Mouse (Mus musculus): ENCODE measurements around the gene Dgke. TPM values are rescaled to one million over a fixed set of nuclear protein-coding genes. Genes with fewer than 3 reads are reported as not detected.
"Not testable (repeated sequence)": the region's sequence is repeated elsewhere in the genome, so short reads cannot be mapped to it uniquely, and the experiment has no call there.

The Dgke gene
- polyA plus RNA-seq, 1 experiment from 2014 or later = 0.68 TPM

DNA sequence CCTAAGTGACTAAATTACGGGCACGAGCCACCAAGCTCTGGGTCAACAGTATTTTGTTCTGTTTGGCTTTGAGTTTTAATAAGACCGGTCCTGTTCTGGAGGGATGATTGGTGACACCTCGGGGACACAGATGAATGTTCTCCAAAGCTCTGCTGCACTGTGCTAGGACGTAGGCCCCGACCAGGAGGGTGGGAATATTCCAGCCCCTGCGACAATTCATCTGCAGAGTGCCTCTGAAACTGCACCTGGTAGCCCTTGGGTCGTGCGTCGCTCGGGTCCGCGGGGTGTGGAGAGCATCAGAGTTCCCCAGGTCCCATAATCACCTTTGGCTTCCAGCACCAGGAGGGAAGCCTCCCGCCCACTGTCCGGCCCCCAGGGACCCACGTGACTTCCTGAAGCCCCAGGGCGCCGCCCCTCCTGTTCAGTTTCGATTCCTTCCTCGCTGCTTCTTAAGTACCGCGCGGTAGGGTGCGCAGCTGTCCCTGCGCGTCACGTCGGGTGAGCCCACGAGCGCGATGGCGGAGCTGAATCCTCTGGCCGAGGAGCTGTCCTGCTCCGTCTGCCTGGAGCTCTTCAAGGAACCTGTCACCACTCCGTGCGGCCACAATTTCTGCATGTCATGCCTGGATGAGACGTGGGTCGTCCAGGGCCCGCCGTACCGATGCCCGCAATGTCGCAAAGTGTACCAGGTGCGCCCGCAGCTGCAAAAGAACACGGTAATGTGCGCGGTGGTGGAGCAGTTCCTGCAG, 67.5 kb downstream of the Dgke start, which contains the start of gene Trim25:
Gene Trim25 (plus strand): TSS at position 403 of the 749 bp plus-strand sequence.
- Histone ChIP-seq H3K4me3 (ENCODE audit: low read depth, low read length) (peak within 1 kb of the TSS; percentile 88), H3K27me3 (ENCODE audit: control insufficient read depth, insufficient read depth, low read depth, low read length) (no peaks in the 10 kb centered on the region), H3K27ac (ENCODE audit: low read length) (peak within 1 kb of the TSS; percentile 87), H3K9ac (ENCODE audit: low read depth, low read length) (peak within 1 kb of the TSS; percentile 92), H3K4me1 (ENCODE audit: control insufficient read depth, low read depth, low read length) (peaks cover 33% of the 10 kb centered on the region), H3K9me3 (replicated peaks; ENCODE audit: control insufficient read depth, low read length) (no peaks in the 10 kb centered on the region), H3K4me2 (ENCODE audit: low read depth, low read length) (peak within 1 kb of the TSS; percentile 92), H3K36me3 (ENCODE audit: control insufficient read depth, insufficient read depth) (no peaks in the 10 kb centered on the region)
- ATAC-seq (ENCODE audit: low read depth) = peak; percentile 94
- under 1% methylated on average over 48 of the region's 48 CpGs for WGBS (ENCODE audit: insufficient replicate concordance)

DNA sequence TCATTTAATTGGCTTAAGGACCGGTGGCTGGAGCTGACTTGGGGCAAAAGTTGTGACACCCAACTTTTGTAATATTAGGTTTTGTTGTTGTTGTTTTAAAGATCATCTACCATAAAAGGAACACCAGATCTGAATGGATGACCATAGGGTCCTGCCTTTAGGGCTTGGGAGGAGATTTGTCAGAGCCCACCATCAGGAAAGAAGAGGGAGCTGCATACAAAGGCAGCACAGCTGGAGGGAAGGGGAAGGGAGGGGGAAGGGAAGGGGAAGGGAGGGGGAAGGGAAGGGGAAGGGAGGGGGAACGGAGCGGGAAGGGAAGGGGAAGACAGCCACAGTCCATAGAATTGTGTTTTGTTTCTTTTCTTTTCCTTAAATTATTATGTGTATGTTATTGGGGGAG, 68.2 kb downstream of the Dgke start:
- Histone ChIP-seq H3K9ac (ENCODE audit: low read depth, low read length) (no peak overlapping the region), H3K27ac (ENCODE audit: low read length) (peak overlapping the region; percentile 77), H3K4me1 (ENCODE audit: control insufficient read depth, low read depth, low read length) (peaks cover 27% of the 10 kb centered on the region), H3K4me3 (ENCODE audit: low read depth, low read length) (peak overlapping the region; percentile 88), H3K27me3 (ENCODE audit: control insufficient read depth, insufficient read depth, low read depth, low read length) (no peaks in the 10 kb centered on the region), H3K4me2 (ENCODE audit: low read depth, low read length) (peak overlapping the region; percentile 92), H3K36me3 (ENCODE audit: control insufficient read depth, insufficient read depth) (no peaks in the 10 kb centered on the region), H3K9me3 (replicated peaks; ENCODE audit: control insufficient read depth, low read length) (no peaks in the 10 kb centered on the region)
- 22% methylated on average over 3 of the region's 3 CpGs for WGBS (ENCODE audit: insufficient replicate concordance)
- ATAC-seq (ENCODE audit: low read depth) = no peak

DNA sequence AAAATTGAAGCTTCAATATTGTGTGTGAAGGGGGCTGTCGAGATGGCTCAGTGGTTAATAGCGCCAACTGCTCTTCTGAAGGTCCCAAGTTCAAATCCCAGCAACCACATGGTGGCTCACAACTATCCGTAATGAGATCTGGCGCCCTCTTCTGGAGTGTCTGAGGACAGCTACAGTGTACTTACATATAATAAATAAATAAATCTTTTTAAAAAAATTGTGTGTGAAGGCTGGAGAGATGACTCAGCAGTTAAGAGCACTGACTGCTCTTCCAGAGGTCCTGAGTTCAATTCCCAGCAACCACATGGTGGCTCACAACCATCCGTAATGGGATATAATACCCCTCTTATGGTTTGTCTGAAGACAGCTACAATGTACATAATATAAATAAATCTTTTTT, 69.3 kb downstream of the Dgke start:
- WGBS (ENCODE audit: insufficient replicate concordance) = 55% methylated on average over 5 of the region's 5 CpGs
- not testable (repeated sequence) for H3K4me3 ChIP-seq (ENCODE audit: low read depth, low read length); H3K36me3 ChIP-seq (ENCODE audit: control insufficient read depth, insufficient read depth); ATAC-seq (ENCODE audit: low read depth); H3K27ac ChIP-seq (ENCODE audit: low read length); H3K4me2 ChIP-seq (ENCODE audit: low read depth, low read length); H3K27me3 ChIP-seq (ENCODE audit: control insufficient read depth, insufficient read depth, low read depth, low read length); H3K9ac ChIP-seq (ENCODE audit: low read depth, low read length); H3K9me3 ChIP-seq (replicated peaks; ENCODE audit: control insufficient read depth, low read length)
- peaks cover 22% of the 10 kb centered on the region for H3K4me1 ChIP-seq (ENCODE audit: control insufficient read depth, low read depth, low read length)

DNA sequence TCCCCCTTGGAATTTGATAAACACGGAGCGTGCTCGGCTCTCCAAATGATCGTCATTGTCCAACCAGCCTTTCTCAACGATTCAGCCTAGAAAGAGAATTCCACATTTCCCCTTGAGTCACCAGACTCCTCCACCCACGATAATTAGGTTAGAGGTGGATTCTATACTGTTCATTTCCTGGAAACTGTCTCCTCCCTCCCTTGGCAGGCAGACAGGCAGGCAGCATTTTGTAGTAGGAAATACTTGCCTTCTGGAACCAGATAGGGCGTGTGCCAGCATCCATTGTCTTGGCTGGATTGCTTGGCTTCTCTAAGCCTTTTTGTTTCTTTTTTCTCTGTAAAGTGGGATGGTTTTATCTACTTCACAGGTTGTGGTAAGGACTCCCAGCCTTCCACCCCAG, 70.2 kb downstream of the Dgke start:
- Histone ChIP-seq H3K4me1 (ENCODE audit: control insufficient read depth, low read depth, low read length) (peaks cover 17% of the 10 kb centered on the region), H3K9ac (ENCODE audit: low read depth, low read length) (no peak overlapping the region), H3K27ac (ENCODE audit: low read length) (no peak overlapping the region), H3K4me3 (ENCODE audit: low read depth, low read length) (no peak overlapping the region), H3K27me3 (ENCODE audit: control insufficient read depth, insufficient read depth, low read depth, low read length) (no peaks in the 10 kb centered on the region), H3K4me2 (ENCODE audit: low read depth, low read length) (no peak overlapping the region), H3K36me3 (ENCODE audit: control insufficient read depth, insufficient read depth) (no peaks in the 10 kb centered on the region), H3K9me3 (replicated peaks; ENCODE audit: control insufficient read depth, low read length) (no peaks in the 10 kb centered on the region)
- no peak for ATAC-seq (ENCODE audit: low read depth)
- 45% methylated on average over 7 of the region's 7 CpGs for WGBS (ENCODE audit: insufficient replicate concordance)

DNA sequence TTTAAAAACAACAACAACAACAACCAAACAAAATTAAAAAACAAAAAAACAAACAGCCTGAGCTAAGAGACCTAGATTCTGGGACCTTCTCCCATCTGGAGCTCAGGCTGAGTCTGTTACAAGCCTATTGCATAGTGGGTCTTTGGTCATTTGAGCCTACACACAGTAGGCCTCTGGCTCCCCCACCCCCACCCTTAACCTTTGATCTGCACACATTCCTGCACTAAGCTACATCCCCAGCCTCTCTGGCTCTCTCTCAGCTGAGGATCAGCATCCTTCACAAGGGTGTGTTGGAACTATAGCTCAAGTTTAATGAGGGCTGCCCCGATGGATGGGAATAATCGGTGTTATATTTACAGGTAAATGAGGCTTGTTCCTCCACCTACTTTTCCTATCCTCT, 71.0 kb downstream of the Dgke start:
- H3K4me1 ChIP-seq (ENCODE audit: control insufficient read depth, low read depth, low read length) = peaks cover 11% of the 10 kb centered on the region
- no peaks in the 10 kb centered on the region for H3K36me3 ChIP-seq (ENCODE audit: control insufficient read depth, insufficient read depth)
- no peak for ATAC-seq (ENCODE audit: low read depth)
- no peak overlapping the region for H3K4me2 ChIP-seq (ENCODE audit: low read depth, low read length)
- H3K9me3 ChIP-seq (replicated peaks; ENCODE audit: control insufficient read depth, low read length) = no peaks in the 10 kb centered on the region
- H3K27me3 ChIP-seq (ENCODE audit: control insufficient read depth, insufficient read depth, low read depth, low read length) = no peaks in the 10 kb centered on the region
- no peak overlapping the region for H3K27ac ChIP-seq (ENCODE audit: low read length)
- H3K9ac ChIP-seq (ENCODE audit: low read depth, low read length) = no peak overlapping the region
- no peak overlapping the region for H3K4me3 ChIP-seq (ENCODE audit: low read depth, low read length)
- WGBS (ENCODE audit: insufficient replicate concordance) = 82% methylated on average over 2 of the region's 2 CpGs

DNA sequence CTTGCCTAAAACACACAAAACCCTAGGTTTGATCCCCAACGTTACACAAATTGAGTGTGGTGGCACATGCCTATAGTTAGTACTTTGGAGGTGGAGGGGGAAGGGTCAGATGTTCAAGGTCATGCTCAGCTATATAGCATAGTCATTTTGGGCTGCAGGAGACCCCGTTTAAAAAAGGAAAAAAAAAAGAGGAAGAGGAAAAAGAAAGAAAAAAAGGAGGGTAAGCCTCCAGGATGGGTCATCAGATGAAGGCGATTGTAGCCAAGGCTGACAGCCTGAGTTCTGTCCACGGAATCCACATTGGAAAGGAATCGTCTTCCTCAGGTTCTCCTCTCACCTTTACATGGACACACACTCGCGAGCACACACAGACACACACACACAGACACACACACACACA, 72.2 kb downstream of the Dgke start:
- 56% methylated on average over 7 of the region's 7 CpGs for WGBS (ENCODE audit: insufficient replicate concordance)
- H3K9me3 ChIP-seq (replicated peaks; ENCODE audit: control insufficient read depth, low read length) = no peaks in the 10 kb centered on the region
- H3K27ac ChIP-seq (ENCODE audit: low read length) = no peak overlapping the region

DNA sequence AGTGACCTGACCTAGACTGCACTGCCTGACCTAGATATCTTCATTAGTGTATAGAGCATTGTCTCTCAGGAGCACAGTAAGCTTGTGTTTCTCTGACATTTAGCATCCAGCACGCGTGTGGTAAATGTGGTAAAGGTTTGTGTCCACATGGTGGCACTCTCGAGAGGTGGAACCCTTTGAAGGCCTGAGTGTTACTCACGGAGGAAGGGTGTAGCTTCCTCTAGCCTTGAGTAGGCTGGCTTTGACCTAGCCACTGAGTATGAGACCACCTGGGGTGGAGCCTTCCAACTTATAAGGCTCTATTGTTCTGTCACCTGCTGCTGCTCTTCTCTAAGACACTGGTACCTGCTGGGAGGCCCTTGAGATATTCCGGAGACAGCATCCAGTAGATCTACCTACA, 73.0 kb downstream of the Dgke start:
- peaks cover 5% of the 10 kb centered on the region for H3K4me1 ChIP-seq (ENCODE audit: control insufficient read depth, low read depth, low read length)
- no peak overlapping the region for H3K4me2 ChIP-seq (ENCODE audit: low read depth, low read length)
- H3K36me3 ChIP-seq (ENCODE audit: control insufficient read depth, insufficient read depth) = no peaks in the 10 kb centered on the region
- H3K27me3 ChIP-seq (ENCODE audit: control insufficient read depth, insufficient read depth, low read depth, low read length) = no peaks in the 10 kb centered on the region
- no peak overlapping the region for H3K4me3 ChIP-seq (ENCODE audit: low read depth, low read length)
- ATAC-seq (ENCODE audit: low read depth) = peak; percentile 35; the same call in 1 of the 2 replicates
- H3K27ac ChIP-seq (ENCODE audit: low read length) = no peak overlapping the region
- 14% methylated on average over 5 of the region's 5 CpGs for WGBS (ENCODE audit: insufficient replicate concordance)
- H3K9ac ChIP-seq (ENCODE audit: low read depth, low read length) = no peak overlapping the region
- H3K9me3 ChIP-seq (replicated peaks; ENCODE audit: control insufficient read depth, low read length) = no peaks in the 10 kb centered on the region

More for the DNA sequence above, 72.2 kb downstream of the Dgke start:
- H3K27me3 ChIP-seq (ENCODE audit: control insufficient read depth, insufficient read depth, low read depth, low read length) = no peaks in the 10 kb centered on the region
- no peak for ATAC-seq (ENCODE audit: low read depth)
- no peak overlapping the region for H3K4me2 ChIP-seq (ENCODE audit: low read depth, low read length)
- no peaks in the 10 kb centered on the region for H3K36me3 ChIP-seq (ENCODE audit: control insufficient read depth, insufficient read depth)
- H3K4me3 ChIP-seq (ENCODE audit: low read depth, low read length) = no peak overlapping the region
- H3K4me1 ChIP-seq (ENCODE audit: control insufficient read depth, low read depth, low read length) = peaks cover 9% of the 10 kb centered on the region
- H3K9ac ChIP-seq (ENCODE audit: low read depth, low read length) = no peak overlapping the region

DNA sequence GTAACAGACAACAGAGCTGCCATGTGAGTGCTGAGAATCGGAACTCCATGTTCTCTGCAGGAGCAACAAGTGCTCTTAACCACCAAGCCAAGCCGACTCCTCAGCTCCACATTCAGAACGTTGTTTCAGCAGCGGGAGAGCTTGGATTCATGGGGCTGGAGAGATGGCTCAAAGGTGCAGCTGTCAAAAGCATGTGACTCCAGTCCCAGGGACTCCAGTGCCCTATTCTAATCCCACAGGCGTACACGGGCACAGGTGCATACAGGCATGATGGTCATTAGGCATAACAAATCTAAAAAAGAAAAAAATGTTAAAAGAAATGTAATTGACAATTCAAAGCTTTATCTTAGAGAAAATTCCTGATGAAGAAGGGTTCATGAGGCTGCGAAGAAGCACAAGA, 73.5 kb downstream of the Dgke start:
- Histone ChIP-seq H3K4me3 (ENCODE audit: low read depth, low read length) (no peak overlapping the region), H3K9me3 (replicated peaks; ENCODE audit: control insufficient read depth, low read length) (no peaks in the 10 kb centered on the region), H3K27me3 (ENCODE audit: control insufficient read depth, insufficient read depth, low read depth, low read length) (no peaks in the 10 kb centered on the region), H3K36me3 (ENCODE audit: control insufficient read depth, insufficient read depth) (no peaks in the 10 kb centered on the region), H3K9ac (ENCODE audit: low read depth, low read length) (no peak overlapping the region), H3K4me2 (ENCODE audit: low read depth, low read length) (no peak overlapping the region), H3K4me1 (ENCODE audit: control insufficient read depth, low read depth, low read length) (peaks cover 2% of the 10 kb centered on the region), H3K27ac (ENCODE audit: low read length) (no peak overlapping the region)
- ATAC-seq (ENCODE audit: low read depth) = no peak
- WGBS (ENCODE audit: insufficient replicate concordance) = 47% methylated on average over 7 of the region's 7 CpGs

DNA sequence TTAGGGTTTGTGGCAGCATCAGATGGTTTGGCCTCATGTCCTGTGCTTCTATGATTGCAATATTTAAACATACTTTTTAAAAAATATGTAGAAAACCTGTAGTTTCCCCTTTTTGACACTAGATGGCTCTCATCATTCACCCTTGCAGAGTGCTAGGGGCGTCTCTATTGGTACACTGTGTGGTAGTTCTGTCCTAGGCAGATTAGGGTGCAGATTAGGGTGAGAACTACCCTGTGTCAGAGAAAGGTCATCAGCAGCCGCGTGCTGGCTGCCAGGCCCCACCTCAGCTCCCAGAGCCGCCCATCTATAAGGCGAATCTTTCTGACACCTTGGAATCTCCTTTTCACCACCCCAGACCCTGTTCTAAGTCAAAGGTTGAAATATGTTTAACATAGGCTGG, 77.1 kb downstream of the Dgke start:
- H3K4me3 ChIP-seq (ENCODE audit: low read depth, low read length) = no peak overlapping the region
- H3K27ac ChIP-seq (ENCODE audit: low read length) = no peak overlapping the region
- H3K9me3 ChIP-seq (replicated peaks; ENCODE audit: control insufficient read depth, low read length) = no peaks in the 10 kb centered on the region
- no peak overlapping the region for H3K9ac ChIP-seq (ENCODE audit: low read depth, low read length)
- no peaks in the 10 kb centered on the region for H3K36me3 ChIP-seq (ENCODE audit: control insufficient read depth, insufficient read depth)
- H3K27me3 ChIP-seq (ENCODE audit: control insufficient read depth, insufficient read depth, low read depth, low read length) = no peaks in the 10 kb centered on the region
- no peak overlapping the region for H3K4me2 ChIP-seq (ENCODE audit: low read depth, low read length)
- no peaks in the 10 kb centered on the region; the same call in 1 of the 2 replicates for H3K4me1 ChIP-seq (ENCODE audit: control insufficient read depth, low read depth, low read length)
- ATAC-seq (ENCODE audit: low read depth) = peak; percentile 87
- WGBS (ENCODE audit: insufficient replicate concordance) = 29% methylated on average over 5 of the region's 5 CpGs

All from liver, embryonic 16.5 days (tissue).